Mouse (Mus musculus) layer of hippocampus, adult 11-12 months (tissue): Measurements from ENCODE around the gene Ryr2.

ENCODE experiments used
- DNase-seq: peaks from one replicate; pipeline ENCODE4 v3.0.0; 2022; ENCODE audit warnings: low spot score

Gene Ryr2

GRCm38 (mm10) chr13:12094569-12094968 is 12.2 kb downstream of the Ryr2 start:
- no peak for DNase-seq

DNA sequence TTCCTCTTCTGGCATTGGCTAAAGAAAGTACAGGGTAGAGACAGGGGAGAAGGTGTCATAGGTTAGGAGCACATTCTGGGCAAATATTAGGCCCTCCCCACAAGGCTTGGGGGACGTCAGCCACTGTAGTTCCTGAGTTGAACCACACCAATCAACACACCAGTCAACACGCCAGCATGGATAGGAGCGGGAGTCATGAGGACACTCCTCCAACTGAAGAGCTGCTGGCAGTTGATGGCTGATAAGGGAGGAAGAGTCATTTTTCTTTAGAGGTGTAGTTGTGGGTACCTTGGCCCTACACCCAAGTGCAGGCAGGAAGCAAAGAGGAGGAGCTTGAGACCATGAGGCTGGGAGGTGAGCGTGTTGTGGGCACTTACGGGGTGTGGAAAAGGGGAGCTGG is 13.6 kb downstream of the Ryr2 start:
- no peak for DNase-seq

- DNase-seq: no peak
These were observed 14.2 kb downstream of the Ryr2 start for GRCm38 (mm10) chr13:12092379-12093107.

- no peak for DNase-seq
These were observed 22.7 kb downstream of the Ryr2 start for GRCm38 (mm10) chr13:12084112-12084475.

DNA sequence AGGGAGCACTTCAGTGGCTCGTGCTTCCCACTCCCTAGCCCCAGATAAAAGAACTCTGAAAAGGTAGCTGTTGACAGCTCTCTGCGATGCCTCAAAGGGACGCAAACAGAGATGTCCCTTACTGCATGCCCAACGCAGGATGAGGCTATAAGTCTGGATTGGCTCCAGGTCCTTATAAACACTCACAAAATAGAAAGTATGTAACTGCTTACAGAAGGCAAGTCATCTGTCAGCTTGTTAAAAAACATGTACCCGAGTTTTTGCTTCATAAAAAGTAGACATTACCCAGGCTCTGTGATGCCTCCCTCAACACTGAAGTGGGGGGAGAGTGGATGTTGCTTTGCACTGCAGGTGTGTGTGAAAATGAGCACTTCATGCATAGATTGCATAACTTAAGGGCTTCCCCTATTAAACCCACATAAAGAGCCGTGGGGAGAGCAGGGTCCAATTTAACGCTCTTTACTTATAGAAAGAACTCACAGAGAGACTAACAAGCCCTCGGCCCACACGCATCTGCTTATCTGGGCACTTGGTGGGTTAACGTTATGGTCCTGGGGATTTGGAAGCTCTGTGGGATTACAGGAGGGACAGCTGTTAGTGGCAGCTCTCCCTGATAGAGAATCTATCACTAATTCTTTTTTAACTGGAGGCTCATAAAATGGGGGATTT is 23.2 kb downstream of the Ryr2 start:
- DNase-seq: no peak

GRCm38 (mm10) chr13:12080590-12080989 is 26.2 kb downstream of the Ryr2 start:
- DNase-seq: no peak

DNA sequence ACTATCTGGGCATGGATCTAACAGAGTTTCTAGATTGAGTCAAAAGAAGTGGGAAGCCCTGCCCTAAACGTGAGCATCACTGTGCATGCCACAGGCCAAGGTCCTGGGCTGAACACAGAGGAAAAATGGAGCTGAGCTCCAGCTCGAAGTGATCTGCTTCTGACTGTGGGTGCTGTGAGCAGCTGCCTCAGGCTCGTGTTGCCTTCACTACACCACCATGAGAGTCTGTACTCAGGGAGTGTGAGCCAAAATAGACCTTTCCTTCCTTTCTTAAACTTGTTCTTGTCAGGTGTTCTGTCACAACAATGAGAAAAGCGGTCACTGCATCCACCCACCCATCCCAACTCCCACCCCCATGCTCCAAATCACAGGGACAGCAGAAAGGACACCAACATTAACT is 27.2 kb downstream of the Ryr2 start:
- DNase-seq: no peak

DNA sequence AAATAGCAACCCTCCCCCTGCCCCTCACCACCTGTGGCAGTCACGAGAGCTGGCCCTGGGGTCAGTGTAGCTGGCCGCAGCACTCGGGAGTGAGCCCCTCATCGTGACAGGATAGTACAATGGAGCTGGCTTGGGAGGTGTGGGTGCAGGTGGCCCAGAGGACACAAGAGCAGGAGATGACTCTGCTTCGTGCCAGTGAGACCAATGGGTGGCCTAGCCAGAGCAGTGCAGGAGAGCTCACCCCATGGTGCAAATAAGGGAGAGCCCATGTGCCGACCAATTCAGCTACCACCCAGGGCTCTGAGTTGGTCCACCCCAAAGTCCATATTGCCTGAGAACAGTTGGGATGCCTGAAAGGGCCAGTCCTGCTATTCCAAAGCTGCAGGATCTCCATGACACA is 31.8 kb downstream of the Ryr2 start:
- DNase-seq: no peak

DNA sequence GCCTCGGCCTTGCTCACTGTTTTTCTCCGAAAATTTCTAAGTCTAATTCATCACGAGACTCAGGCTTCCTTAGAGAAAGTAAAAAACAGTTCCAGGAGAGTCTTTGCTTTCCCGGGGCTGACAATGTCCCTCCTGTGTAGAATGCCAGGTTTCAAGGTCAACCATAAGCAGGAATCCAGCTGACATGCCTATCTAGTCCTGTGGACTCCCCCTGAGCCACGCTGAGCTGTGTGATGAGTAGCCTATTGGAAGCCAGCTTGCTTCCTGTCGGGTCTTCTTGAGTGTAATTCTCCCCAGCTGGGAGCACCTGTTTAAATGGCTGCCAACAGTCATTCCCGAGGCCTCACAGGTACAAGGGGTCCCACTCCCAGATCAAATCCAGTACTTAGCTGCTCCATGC is 34.2 kb downstream of the Ryr2 start:
- DNase-seq: no peak

DNA sequence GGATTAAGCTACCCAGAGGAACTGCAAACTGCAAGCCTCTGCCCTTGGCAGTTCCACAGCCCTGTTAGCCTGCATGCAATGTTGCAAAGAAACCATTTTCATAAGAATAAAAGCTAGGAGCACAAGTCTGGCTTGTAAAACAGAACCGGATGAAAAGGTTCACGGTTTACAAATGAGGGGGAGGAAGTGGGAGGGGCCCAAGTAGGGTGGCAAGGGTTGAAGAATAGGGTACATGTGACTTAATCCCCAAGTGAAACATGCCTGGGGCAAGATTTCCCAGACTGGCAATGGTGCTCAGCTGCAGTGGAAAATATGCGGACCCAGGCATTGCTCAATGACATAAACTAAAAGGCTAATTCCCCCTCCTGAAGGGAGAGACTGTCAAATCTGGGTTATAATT is 34.6 kb downstream of the Ryr2 start:
- DNase-seq: no peak

DNA sequence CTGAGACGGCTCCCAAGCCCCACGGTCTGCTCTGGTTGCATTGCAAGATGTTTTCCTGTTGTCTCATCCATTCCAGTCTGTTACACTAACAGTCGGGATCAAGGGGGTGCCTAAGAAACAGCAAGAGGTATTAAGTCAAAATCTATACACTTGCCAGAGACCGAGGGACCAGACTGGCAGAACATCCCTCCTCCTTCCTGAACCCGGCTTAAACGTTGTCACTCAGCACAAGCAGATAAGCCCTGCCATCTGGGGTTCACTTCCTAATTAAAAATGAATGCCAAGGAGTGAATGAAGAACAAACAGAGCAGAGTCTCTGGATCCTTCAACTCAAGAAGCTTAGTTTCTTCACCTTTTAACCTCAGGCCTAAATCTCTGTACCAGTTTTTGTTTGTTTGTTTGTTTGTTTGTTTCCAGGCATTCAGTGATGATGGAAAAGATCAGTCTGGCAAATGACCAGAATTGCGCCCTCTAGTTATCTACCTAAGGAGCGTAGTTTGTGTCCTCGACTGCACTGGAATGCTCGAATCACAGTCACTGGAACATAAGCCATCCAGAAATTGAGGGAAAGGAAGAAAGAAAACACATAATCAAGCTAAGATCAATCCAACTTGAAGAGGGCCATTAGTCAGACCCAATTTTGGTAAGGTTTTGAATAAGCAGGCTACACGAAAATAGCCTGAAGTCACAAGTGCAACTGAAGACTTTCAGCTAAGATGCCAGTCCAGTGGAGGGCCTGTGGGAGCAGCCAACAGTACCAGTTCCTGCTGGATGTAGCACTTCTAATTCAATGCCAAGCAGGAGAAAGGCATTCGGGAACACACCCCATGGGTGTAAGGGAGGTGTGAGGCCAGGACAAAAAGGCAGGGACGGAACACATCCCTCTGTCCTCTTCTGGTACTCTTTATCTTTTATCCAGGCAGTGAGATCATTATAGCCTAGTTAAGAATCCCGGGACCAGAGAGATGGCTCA is 36.3 kb downstream of the Ryr2 start:
- no peak for DNase-seq

DNA sequence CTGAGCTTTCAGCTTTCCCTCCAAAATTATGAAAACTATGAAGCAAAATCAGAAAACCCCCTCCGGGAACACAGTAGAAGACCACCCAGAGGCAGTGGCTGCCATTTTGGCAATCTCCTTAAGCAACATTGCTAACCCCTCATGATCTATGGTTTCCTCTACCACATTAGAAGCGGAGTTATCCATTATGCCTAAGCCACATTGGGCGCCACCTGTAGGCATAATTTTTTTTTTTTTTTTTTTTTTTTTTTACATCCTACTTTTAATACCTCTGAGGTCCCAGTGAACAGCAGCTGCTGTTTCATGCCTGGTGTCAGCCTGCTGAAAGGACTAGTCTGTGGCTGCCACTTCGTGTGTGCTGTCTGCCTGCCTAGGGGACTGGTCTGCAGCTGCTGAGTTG is 42.2 kb downstream of the Ryr2 start:
- no peak for DNase-seq

- DNase-seq: no peak
These were observed 43.2 kb downstream of the Ryr2 start for GRCm38 (mm10) chr13:12063561-12063960.

GRCm38 (mm10) chr13:12057357-12057771 is 49.4 kb downstream of the Ryr2 start:
- DNase-seq: no peak

DNA sequence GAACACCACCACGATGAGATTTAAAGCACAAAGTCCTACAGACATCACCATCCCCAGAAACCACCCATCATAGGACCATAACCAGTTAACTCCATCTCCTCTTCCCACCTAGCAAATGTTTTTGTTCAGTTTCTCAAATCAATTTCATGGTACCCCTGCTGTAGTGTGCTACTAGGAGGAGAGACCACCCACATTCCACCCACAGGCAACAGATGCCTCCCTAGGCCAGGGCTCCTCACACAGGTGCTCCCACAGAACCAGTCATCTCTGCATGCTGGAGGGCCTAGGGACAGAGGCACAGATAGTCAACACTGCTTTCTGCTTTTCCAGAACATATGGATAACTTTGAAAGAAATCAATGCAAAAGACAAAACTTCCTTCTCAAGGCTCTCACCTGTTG is 50.8 kb downstream of the Ryr2 start:
- DNase-seq: peak; percentile 51

- no peak for DNase-seq
These were observed 52.8 kb downstream of the Ryr2 start for GRCm38 (mm10) chr13:12053910-12054309.

DNA sequence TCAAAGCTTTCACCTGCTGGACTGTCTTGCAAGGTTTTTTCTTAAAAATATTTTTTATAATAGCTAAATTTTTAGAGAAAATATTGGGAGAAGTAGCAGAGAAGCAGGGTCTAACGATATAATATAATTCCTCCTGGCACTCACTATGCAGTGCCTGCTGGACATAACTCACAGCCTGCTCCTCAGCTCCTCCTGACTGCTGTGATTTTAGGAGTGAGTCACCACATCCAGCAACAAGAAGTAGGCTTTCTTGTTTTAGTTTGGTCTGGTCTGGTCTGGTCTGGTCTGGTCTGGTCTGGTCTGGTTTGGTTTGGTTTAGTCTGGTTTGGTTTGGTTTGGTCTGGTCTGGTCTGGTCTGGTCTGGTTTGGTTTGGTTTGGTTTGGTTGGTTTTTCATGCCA is 55.9 kb downstream of the Ryr2 start:
- DNase-seq: no peak

DNA sequence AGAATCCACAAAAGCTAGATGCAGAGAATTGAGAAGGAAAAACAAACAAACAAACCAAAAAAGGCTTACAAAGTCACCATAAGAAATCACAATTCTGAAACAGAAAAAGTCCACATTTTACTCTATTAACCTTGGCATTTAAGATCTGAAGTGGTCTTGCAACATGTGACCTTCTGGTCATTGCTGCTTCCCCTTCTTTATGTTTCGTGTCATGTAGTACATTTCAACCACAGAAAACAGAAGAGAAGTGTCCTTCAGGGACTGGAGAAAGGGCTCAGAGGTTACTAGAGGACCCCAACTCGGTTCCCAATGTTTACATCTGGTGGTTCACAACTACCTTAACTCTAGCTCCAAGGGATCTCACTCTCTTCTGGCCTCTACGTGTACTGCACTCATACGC is 59.7 kb downstream of the Ryr2 start:
- DNase-seq: no peak

GRCm38 (mm10) chr13:12044751-12045150 is 62.0 kb downstream of the Ryr2 start:
- DNase-seq: no peak

- DNase-seq: no peak
These were observed 63.8 kb downstream of the Ryr2 start for GRCm38 (mm10) chr13:12042891-12043491.

- no peak for DNase-seq
These were observed 66.8 kb downstream of the Ryr2 start for GRCm38 (mm10) chr13:12039967-12040366.

DNA sequence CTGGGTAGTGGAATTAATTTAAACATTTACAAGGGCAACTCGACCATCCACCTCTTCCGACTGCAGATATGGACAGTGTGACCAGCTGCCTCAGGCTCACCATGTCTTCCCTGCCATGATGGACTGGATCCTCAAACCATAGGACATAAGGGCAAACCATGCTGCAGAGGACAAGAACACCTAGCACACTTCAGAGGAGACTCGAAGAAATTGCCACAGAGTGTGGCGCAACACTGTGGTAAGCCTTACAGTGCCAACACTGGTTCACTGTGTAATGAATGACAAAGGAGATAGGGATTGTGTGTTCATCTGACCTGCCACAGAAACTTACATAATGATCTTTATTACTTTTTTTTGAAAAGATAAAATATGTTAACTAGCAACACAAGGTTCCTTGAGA is 68.1 kb downstream of the Ryr2 start:
- no peak for DNase-seq
